Comparison of ENCODE assay signal across 8 mouse cellular contexts in genomic region chrX:75673920-75674665, GRCm38 (mm10).
DNase-seq lines count a peak whose midpoint lies in the region; ATAC-seq lines count a peak whose summit lies in the region.

No protein-coding gene starts in this region.

- H3K36me3 ChIP-seq in hindbrain, embryonic 16.5 days (ENCODE audit: control insufficient read depth, insufficient read depth, low read length), result no peaks in the 10 kb centered on the region
- no peaks in the 10 kb centered on the region for H3K36me3 ChIP-seq in macrophage (ENCODE audit: inconsistent target)

- peaks cover 4% of the 10 kb centered on the region; the same call in 1 of the 2 replicates for H3K9me3 ChIP-seq in hindbrain, embryonic 16.5 days (ENCODE audit: control insufficient read depth, low read length)

- H3K4me3 ChIP-seq in hindbrain, embryonic 16.5 days (ENCODE audit: low read length), result peak overlapping the region; percentile 40
- peak overlapping the region; percentile 25; the same call in 1 of the 2 replicates for H3K4me3 ChIP-seq in macrophage (ENCODE audit: inconsistent target)

- H3K79me2 ChIP-seq in macrophage (ENCODE audit: inconsistent target), result no peaks in the 10 kb centered on the region

- DNase-seq in WW6 (ENCODE audit: low read depth, low spot score), result peak; percentile 85
- peak; percentile 78 to 93 for DNase-seq in cerebellum, postnatal 4 days (ENCODE audit: low spot score in 2 of 2)
- peak; percentile 96 for DNase-seq in gastrocnemius, adult 18-20 months (ENCODE audit: low spot score)
- peak; percentile 92 to 94 for DNase-seq in left cerebral cortex, adult 18-20 months (ENCODE audit: low spot score in 2 of 2)
- peak; percentile 96 for DNase-seq in right cerebral cortex, adult 18-20 months
- DNase-seq in urinary bladder, postnatal 10 days (ENCODE audit: low spot score), result peak; percentile 60

- no peaks in the 10 kb centered on the region for H3K4me1 ChIP-seq in hindbrain, embryonic 16.5 days (ENCODE audit: control insufficient read depth, insufficient read depth, low read depth, low read length)

- H3K4me2 ChIP-seq in hindbrain, embryonic 16.5 days (ENCODE audit: low read length), result peak overlapping the region; percentile 45

- H3K27ac ChIP-seq in hindbrain, embryonic 16.5 days (ENCODE audit: low read depth, low read length), result no peak overlapping the region
- H3K27ac ChIP-seq in macrophage, result no peak overlapping the region

- H3K9ac ChIP-seq in hindbrain, embryonic 16.5 days (ENCODE audit: low read depth, low read length), result no peak overlapping the region

- 13% methylated on average over 23 of the region's 23 CpGs for WGBS in hindbrain, embryonic 16.5 days
- 21% methylated on average over 22 of the region's 23 CpGs for WGBS in macrophage (ENCODE audit: missing documents)

- no peaks in the 10 kb centered on the region for H3K27me3 ChIP-seq in hindbrain, embryonic 16.5 days (replicated peaks; ENCODE audit: control insufficient read depth, insufficient read depth, low read length)

- ATAC-seq in hindbrain, embryonic 16.5 days, result peak; percentile 98
